Mouse (Mus musculus) heart, adult 11 months (tissue): ENCODE measurements at regions not wholly inside any gene's neighbourhood (a gene's known extent, or its start where the extent isn't known, plus 50 kb on each side); places are given as distances from the start of the nearest gene placed in this dataset.
A peak's percentile ranks its signal among the peaks of the same experiment; 100 is the strongest.

Source experiments
- DNase-seq: peaks from one replicate; pipeline ENCODE4 v3.0.0; 2022

DNA sequence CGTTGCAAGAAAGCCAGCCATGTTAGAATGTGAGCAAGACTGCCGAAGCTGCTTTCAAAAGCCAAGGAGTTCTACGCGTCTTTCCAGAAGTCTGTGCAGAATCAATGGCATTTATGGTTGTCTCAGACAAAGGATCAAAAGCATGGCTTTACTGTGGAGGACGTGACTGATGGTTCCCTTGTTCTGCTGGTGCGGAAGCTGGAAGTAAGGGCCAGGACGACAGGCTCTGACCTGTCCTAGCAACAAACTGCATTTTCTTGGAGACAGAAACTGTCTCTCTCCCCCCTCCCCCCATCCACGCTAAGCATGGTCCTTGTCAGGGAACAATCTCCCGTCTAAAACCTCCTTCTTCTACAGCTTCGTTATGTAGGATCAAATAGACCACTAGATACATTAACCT, 2780.3 kb upstream of the Gm7489 start:
- no peak for DNase-seq

DNA sequence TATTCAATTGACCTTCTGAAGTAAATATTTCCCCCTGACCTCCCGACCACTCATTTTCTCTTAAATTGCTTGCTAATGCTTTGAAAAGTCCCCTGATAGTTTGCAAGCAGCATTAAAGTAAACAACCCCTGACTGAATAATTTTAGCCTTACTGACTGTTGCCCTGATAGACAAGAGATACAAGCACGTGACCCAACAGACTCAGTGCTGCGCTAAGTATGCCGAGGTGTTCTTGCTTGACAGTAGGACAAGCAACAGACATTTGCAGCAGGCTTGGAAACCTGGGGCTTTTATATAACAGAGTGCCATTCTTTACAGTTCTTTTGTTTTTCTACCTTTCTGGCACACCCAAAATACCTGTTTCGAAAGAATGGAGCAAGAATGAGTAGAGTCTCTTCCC, 2779.9 kb upstream of the Gm7489 start:
- DNase-seq = no peak

DNA sequence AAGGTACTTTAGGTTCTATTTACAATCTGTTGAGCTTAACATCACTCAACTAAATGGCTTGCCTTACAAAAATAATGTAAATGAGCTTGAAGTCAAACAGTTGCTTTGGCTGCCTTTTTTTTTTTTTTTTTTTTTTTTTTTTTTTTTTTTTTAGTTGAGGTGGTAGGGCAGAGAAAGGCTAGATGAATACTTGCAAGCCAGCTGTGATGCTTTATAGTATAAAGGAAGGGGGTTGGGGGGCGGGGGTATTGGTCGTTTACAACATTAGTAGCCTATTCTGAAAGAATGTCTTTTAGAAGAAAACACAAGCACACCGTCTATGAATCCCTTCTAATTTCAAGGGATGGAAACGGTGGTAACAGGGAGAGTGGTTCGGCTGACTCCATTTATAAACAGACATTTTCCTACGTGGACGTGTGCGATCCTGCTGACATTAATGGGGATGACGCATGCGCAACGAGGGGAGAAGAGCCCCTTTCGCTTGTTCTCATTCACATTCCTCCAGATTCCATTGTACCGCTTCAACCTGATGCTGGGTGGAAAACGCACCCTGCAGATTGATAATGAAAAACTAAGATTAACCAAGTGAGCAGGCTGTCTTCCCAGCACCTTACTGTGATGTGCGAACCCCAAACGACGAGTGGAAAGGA, 2779.2 kb upstream of the Gm7489 start:
- DNase-seq = no peak

DNA sequence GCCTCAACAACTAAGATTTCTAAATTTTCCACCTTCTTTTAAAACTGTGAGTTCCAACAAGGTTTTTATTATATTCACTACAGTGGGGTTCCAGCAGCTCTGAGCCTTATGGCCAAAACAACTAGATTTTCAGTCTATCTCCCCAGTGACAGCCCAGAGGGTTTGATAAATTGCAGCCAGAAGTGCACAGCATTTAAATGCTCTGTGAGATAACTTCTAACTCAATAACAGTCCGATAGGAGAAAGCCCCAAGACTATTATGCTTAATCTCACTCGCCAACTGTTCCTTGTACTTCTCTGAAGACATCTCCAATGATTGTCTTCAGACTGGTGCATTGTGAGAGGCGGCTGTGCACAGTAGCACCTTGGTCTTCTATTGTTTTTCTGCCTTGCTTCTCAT, 2774.5 kb upstream of the Gm7489 start:
- DNase-seq = no peak

DNA sequence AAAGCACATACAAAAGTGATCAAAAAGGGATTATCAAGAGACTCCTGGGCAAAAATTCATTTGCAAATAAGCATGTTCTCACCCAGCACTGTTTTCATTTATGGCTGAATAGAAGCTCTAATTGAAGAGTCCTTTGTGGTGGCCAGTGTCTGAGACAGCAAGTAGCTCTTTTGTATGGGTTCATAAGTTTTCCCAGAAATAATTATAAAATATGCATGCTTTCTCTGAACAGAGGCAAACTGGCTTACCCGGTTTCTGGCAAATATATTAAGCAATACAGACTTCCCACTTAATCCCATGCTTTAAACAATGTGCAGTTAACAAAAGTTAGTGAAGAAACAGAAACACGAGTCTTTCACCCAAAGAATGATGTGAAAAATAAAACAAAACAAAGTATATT, 2758.8 kb upstream of the Gm7489 start:
- DNase-seq = no peak

DNA sequence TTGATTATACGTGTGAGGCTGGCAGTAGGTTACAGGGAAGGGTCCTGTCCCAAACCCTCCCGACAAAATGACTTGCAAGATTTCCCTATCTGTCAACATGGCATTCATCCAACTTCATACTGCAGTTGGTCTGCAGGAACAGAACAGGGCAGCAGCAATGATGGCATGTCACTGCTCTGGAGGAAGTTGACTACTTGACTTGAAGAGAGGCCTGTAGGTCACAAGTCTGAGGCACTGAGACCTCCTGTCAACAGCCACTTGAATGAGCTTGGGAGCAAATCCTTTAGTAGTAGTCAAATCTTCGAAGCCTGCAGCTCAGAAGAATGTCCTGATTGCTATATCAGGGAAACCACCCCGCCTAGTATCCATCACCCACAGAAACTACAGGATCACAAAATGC, 2753.7 kb upstream of the Gm7489 start:
- DNase-seq = no peak

DNA sequence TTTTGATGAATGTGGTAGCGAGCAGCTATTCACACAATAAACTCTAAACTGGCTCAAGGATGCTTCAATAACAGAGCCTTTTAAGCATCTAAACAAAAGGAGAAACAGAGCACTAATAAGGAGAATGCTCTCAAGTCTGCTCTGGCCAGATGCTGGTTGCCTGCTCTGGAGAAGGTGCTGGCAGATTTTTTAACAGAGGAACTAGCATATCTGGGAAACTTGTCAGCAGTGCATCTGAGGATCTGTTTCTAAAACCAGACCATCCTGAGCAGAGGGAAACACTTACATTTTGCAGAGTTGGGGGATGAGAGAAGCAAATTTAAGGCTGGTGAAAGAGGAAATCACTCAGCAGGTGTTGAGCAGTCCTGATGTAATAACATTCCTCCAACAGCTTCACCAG, 2748.6 kb upstream of the Gm7489 start:
- no peak for DNase-seq

DNA sequence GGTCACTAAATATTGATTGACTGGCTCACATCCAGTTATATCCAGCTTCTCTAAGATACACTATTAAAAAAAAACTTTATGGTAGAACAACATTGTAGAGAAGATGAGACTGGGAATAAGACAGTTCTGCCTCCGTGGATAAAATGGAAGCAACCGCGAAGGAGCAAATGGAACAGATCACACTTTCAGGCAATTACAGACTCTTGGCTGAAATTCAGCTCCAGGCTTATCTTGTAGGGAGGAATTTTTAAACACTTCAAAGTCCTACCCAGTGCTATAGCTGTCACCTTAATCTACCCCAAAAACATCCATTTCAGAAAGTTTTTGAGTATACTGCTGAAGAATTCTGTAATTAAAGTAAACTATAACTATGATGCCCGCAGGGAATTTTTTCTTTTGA, 2745.2 kb upstream of the Gm7489 start:
- no peak for DNase-seq

DNA sequence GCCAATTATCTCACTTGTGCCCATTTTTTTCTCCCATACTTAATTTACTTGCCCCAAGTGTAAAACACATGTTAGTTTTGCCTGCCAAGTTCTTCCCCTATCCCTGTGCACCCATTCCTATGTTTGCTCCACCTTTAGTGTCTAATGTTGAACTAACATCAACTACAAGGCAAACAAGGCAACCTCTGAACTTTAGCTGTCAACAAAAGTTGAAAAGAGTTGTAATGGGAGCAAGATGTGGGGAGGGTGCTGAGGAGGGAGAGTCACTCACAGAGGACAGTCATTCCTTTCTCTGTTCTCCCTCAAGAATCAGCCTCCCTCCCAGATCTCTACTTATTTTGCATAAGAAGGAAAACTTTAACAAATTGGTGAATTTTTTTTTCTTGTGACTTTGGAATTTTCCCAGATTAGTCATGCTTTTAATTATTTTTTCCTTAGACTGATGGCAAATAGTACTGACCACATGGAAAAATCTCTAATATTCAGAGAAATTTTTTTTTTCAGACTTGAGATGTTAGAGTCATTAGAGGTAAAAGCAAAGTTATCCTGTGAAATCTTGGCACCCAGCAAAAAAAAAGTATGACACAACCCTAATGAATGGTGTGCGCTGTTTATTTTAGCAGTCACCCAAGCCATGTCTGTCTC, 2710.6 kb upstream of the Gm7489 start:
- no peak for DNase-seq

DNA sequence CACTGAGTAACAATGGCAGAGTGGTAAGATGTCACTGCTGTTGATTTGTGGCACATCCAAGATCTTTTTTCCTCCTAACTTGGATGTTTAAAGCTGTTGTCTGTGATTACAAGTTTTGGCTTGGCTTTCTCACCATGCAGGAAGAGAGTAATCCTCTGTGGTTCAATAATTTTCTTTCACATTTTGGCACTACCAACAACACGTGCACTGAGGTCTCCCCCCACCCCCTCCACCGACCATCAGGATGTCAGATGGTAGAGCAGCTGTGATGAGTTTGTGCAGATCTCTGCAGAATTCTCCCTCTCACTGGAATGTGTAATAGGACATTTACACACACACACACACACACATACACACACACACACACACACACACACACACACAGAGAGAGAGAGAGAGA, 2708.2 kb upstream of the Gm7489 start:
- peak; percentile 95 for DNase-seq

DNA sequence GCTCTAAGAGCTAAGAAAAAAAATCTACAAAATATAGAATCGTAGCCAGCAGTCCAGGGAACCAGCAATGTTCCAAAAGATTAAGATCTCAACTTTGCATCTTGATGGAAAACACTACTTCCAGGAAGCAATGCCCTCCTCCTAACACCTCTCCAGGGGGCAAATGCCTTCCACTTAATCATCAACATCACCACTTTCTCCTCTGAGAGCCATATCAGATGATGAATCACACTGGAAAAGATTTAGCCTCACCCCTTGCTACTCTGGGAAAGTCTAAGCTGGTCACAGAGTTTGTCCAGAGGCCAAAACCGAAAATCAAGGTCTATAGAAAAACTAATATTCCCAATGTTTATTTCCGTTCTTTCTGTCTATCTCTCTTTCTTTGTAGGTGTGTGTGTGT, 2695.6 kb upstream of the Gm7489 start:
- no peak for DNase-seq

DNA sequence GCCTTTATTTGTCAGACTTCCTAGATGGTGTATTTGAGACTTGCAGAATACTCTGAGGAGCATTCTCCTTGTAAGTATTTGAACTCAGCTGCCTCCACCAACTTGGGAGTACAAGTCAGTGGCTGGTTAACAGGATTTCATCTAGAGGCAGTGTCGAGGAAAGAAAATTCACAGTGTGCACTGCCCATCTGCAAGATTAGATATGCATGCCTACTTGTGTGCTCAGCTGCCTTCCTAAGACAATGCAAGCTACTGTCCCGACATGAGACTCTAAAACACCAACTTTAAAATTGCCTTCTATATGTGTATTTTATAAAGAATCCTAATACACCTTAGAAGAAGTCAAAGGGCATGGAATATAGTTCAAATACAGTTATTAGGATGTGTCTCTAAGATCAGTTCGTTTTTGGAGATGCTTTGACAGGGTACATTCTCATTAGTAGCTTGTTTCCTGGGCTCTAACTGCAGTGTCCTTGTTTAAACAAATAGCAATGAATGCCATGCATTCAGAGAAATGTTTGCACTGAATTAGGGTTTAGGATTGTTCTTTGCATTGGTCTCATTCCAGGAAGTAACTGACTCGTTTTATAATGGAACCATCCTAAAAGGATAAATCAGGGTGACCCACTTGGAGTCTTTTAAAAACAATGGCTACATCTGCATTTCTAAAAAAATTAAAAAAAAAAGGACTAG, 2687.1 kb upstream of the Gm7489 start:
- no peak for DNase-seq

DNA sequence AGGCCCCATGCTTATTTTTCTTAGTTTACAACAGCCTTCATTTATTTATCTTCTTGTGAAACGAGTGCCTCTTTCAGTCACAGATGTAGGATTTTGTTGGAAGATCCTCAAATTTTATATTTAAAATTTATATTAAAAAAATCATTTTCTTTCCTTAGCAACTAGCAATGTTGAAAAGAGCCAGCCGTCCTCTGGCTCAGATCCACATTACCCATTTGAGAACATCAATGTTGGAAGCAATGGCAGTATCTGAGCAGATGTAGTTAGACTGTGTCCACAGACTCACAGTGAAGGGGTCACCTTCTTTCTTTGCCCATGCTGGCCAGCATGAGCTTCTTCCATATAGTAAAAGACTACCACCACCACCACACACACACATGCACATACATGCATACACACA, 2681.4 kb upstream of the Gm7489 start:
- DNase-seq = no peak

DNA sequence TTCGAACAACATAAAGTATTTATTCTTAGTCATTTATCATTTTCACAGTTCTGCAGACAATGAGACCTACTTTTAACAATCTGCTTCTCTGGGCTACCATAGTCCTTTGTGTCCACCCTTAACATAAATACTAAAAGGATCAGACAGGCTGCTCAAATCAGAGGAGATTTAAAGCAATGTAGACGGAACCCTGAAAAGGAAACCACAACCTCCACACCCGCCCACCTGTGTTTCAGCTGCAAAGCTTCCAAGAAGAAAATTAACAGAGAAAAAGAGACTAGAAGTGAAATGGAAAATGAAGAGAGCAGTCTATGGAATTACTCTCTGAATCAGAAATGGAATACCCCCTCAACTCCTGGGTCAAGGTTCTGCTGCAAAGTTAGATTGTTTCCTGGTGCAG, 2678.7 kb upstream of the Gm7489 start:
- DNase-seq = no peak

DNA sequence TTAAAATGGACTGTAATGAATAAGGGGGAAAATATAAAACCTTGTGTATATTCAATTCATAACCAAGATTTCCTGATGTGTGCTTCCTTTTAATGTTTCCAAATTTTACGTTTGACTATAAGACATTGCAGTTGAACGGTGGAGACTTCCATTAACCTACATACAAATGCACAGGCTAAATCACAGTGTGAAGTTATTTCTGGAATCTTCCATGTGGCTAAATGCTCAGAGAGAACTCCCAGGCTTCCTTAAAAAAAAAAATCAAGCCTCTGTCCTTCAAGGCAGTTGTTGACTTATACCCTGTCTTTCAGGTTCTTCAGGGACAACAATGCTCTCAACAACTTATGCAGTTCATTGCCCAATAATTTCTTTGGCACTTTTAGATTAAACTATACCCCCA, 2677.9 kb upstream of the Gm7489 start:
- DNase-seq = no peak

DNA sequence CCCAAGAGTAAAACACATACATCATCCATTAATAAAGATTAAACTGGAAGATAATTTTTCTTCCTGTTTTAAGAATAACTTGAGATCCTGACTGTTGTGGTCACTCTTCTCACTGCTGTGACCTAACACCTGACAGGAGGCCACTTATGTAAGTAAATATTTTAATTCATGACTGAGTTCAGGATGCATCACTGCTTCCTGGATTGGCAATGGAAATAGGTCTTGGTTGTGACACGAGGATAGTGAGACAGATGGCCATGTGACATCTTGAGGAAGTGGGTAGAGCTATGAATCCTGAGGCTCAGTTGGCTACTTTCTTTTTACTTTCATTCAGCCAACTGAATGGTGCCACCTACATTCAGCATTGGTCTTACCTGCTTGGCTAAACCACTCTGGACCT, 2649.8 kb upstream of the Gm7489 start:
- DNase-seq = no peak

DNA sequence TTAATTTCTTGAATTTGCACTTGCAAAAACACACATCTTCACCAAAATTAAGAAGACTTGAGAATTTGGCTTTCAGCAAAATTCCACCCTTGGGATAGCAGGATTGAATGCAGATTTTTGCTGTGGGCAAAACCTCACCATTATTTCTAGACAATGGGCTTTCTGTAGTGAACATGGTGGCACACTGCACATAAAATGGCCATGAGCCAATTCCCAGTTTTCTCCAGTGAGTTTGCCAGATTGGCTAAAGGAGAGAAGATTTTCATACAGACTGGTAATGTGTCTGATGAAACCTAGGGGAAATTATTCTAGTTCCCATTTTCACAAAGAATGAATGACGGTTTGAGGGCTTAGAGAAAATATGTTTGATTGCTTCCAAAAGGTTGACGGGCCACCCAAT, 2640.1 kb upstream of the Gm7489 start:
- no peak for DNase-seq

DNA sequence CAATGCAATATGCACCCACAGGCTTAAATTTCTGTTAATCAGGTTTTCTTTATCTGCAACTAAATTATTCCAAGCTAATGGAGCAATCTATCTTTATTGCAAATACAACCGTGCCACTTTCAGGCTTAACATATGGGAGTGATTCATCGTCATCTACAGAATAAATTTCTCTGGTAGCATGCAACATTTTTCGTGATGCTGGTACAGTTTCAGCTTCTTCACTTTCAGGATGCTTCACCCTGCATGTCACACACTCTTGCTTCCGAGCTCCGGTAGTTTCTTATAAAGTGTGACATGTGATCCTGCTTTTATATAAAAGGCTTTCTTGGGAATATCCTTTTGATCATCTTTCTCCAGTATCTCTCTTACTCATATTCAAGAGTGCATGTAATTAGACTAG, 2637.4 kb upstream of the Gm7489 start:
- no peak for DNase-seq

DNA sequence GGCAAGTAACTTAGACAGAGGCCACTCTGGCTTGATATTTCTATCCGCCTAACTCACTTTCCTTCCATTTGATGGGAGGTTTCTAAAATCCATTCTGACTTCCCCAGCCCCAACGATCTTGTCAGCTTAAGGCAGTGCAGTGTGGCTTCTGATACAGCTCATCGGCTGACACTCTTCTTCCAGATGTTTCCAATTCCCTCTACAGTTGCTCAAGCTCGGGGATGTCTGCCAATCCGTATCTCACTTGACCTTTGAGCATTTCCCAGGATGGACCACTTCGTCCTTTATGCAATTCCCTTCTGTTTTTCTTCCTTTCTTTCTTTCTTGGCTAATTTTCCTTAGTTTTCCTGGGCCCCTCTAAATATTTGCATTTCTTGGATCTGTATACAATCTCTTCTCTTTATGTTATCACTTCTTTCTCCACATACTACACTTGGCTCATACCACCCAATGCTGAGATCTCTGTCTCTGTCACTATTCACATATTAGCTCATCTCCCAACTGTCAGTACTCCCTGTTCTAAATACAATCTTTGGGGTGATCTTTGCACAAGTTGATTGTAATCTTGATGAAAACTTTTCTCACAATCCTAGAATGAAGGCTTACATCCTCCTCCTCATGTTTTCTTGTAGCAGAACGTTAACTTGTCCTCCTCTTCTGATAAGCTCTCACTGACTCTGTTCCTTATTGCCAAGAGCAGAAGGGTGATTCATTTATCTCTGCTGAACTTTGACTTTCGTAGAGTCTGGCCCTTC, 2636.5 kb upstream of the Gm7489 start:
- DNase-seq = peak; percentile 97

DNA sequence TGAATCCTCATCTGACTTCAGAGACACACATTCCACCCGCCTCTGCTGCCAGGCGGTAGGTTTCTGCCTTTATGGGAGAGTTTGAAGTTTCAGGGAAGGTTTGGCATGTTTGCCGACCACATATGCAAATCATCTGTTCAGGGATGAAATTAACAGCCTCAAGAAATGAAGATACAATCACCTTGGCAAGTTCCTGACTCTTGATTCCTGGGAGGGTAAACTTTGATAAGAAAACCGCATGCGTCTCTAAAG, 2636.0 kb upstream of the Gm7489 start:
- DNase-seq = peak; percentile 93

DNA sequence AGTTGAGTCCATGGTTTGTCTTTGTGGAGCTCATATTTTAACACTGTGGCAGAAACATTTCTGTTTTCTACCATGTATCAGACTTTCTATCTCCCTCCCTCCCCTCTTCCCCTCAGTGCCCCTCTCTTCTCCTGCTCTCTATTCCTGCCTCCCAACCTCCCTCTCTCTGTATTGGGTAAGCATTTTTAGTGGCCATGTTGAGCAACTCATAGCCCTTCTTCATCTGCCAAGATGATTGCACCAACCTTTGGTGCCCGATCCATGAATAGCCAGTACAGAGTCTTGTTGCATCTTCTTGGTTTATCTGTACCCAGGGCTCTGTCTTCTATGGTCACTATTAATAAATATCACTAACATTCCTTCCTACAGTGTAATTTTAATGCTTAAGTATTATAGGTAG, 2630.6 kb upstream of the Gm7489 start:
- no peak for DNase-seq

DNA sequence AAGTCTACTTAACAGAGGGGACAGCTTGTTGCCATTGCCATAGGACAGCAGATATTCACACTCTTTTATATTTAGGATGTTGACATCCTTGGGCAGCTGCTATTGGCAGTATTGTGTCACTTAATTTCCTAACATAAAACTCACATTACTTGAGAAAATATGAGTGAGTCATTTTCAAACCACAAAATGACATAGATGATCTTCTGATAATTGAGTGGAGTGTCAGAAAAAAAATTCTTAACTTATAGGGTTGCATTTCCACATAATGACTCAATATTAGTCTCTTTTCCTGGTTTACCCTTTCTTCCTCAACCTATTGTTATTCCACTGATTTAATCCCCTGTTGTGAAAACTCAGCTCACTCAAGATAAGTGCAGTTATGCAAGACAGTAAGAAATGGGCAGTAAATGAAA, 2629.5 kb upstream of the Gm7489 start:
- DNase-seq = no peak

DNA sequence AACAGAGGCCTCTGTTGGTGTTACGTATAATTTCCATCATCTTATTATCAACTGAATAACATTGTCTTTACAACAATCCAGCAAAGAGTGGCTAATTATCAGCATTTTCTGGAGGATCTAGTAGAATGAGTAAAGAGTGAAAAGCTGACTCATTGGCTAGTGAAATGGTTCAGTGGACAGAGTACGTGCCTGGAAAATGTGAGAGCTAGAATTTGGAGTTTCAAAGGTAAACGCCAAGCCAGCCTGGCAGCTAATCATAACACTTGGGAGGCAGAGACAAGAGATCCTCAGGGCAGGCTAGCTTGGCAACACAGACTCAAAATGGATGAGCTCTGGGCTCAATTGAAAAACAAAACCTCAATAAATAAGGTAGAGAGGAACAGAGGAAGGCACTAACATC, 2628.0 kb upstream of the Gm7489 start:
- DNase-seq = no peak

DNA sequence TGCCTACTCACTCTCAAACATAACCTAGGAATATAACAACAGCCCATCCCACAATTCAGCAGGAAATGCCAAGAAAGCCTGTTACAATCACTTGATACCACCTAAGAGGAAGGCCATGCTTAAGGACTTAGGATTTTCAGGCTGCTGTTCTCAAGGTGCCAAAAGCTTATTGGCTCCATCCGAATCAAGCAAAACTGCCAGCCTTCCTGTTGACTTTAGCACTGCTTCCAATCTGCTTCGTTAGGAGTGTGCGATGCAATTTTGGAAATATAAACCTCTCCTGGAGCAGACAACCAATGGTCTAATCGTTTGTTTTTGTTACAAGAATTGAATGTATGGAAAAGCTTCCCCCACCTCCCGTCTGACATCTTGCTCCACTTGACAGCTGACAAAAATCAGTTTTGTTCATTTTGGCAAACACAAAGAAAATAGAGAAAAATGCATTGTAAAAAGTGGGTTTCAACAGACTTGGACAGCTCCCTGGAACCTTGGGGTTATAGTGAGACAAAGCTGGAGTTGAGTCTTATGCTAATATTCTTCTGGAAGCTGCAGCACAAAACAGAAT, 2620.0 kb upstream of the Gm7489 start:
- peak; percentile 84 for DNase-seq
